Comparison of ENCODE assay signal across 9 mouse cellular contexts in the genomic region with DNA sequence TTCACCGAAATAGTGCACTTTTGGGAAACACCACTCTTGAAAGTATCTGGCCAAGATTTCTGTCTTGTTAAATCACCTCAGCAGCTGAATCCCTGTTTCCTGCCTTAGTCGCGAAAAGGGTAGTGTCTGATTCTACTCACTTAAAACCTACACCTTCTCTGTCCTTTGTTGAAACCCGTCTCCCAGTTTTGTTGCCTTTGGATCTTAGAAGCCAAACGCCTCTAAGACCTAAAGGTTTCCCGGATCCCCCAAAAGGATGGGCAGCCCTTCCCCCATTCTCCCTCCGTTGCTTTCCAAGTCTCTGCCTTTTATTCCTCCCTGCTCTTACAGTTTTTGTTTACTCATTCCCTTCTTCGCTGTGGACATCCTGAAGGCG. TPM values are rescaled to one million over a fixed set of nuclear protein-coding genes. Genes with fewer than 3 reads are reported as not detected.
DNase-seq lines count a peak whose midpoint lies in the region; ATAC-seq lines count a peak whose summit lies in the region.
"Had no signal": no experiment of that assay in that cellular context is flagged by ENCODE, and none has a peak within 500 bp of the region (broad histone marks: within the 10 kb centered on the region; RNA-seq: fewer than 3 reads in every experiment).

No protein-coding gene starts in this region.

- H3K9ac ChIP-seq in hindbrain, embryonic 16.5 days (ENCODE audit: low read depth, low read length): no peak overlapping the region
- no peak overlapping the region for H3K9ac ChIP-seq in forebrain, embryonic 14.5 days (ENCODE audit: low read length)
- no peak overlapping the region for H3K9ac ChIP-seq in midbrain, embryonic 12.5 days (replicated peaks)
- H3K9ac ChIP-seq: embryonic facial prominence, embryonic 15.5 days had no signal

- H3K4me1 ChIP-seq in hindbrain, embryonic 10.5 days (replicated peaks): peaks cover 48% of the 10 kb centered on the region
- peaks cover 12% of the 10 kb centered on the region for H3K4me1 ChIP-seq in hindbrain, embryonic 16.5 days (ENCODE audit: control insufficient read depth, insufficient read depth, low read depth, low read length)
- no peaks in the 10 kb centered on the region for H3K4me1 ChIP-seq in brown adipose tissue, adult 24 weeks (ENCODE audit: control insufficient read depth, insufficient read depth, insufficient read length, low read length)
- H3K4me1 ChIP-seq in forebrain, embryonic 14.5 days (ENCODE audit: control insufficient read depth, insufficient read depth, low read length): 0 out of 2 replicates have a peak, but pooled peaks cover 2% of the 10 kb centered on the region
- peaks cover 28% of the 10 kb centered on the region for H3K4me1 ChIP-seq in midbrain, embryonic 12.5 days

- ATAC-seq in hindbrain, embryonic 16.5 days: no peak
- no peak for ATAC-seq in forebrain, embryonic 14.5 days
- ATAC-seq in midbrain, embryonic 12.5 days (ENCODE audit: low FRiP score, low read depth): no peak

- peak overlapping the region; percentile 56; the same call in 1 of the 2 replicates for H3K4me3 ChIP-seq in hindbrain, embryonic 10.5 days
- no peak overlapping the region for H3K4me3 ChIP-seq in hindbrain, embryonic 16.5 days (ENCODE audit: low read length)
- H3K4me3 ChIP-seq in brown adipose tissue, adult 24 weeks (ENCODE audit: insufficient read depth, low read depth, low read length): peak overlapping the region; percentile 67; the same call in 1 of the 2 replicates
- H3K4me3 ChIP-seq in forebrain, embryonic 14.5 days (ENCODE audit: low read depth, low read length): no peak overlapping the region
- H3K4me3 ChIP-seq in midbrain, embryonic 12.5 days: peak overlapping the region; percentile 48; the same call in 1 of the 2 replicates

- WGBS in hindbrain, embryonic 10.5 days: 5% methylated on average over 9 of the region's 9 CpGs
- WGBS in hindbrain, embryonic 16.5 days: 9% methylated on average over 9 of the region's 9 CpGs
- 14% methylated on average over 9 of the region's 9 CpGs for WGBS in forebrain, embryonic 14.5 days
- 7% methylated on average over 9 of the region's 9 CpGs for WGBS in midbrain, embryonic 12.5 days

- H3K36me3 ChIP-seq in hindbrain, embryonic 10.5 days: no peaks in the 10 kb centered on the region
- no peaks in the 10 kb centered on the region for H3K36me3 ChIP-seq in hindbrain, embryonic 16.5 days (ENCODE audit: control insufficient read depth, insufficient read depth, low read length)
- no peaks in the 10 kb centered on the region for H3K36me3 ChIP-seq in forebrain, embryonic 14.5 days (ENCODE audit: control insufficient read depth, insufficient read depth, low read length)
- H3K36me3 ChIP-seq in midbrain, embryonic 12.5 days: no peaks in the 10 kb centered on the region
- H3K36me3 ChIP-seq: embryonic facial prominence, embryonic 15.5 days had no signal

- DNase-seq in hindbrain, embryonic 10.5 days (ENCODE audit: low spot score): no peak
- no peak for DNase-seq in forebrain, embryonic 14.5 days (ENCODE audit: low spot score)
- no peak for DNase-seq in cerebellum, adult 11-12 months
- DNase-seq in right cerebral cortex, postnatal 25 days: no peak

- no peaks in the 10 kb centered on the region for H3K9me3 ChIP-seq in hindbrain, embryonic 10.5 days
- H3K9me3 ChIP-seq in hindbrain, embryonic 16.5 days (ENCODE audit: control insufficient read depth, low read length): no peaks in the 10 kb centered on the region
- no peaks in the 10 kb centered on the region for H3K9me3 ChIP-seq in forebrain, embryonic 14.5 days (replicated peaks; ENCODE audit: control insufficient read depth, low read length)
- no peaks in the 10 kb centered on the region for H3K9me3 ChIP-seq in midbrain, embryonic 12.5 days
- H3K9me3 ChIP-seq: embryonic facial prominence, embryonic 15.5 days had no signal

- peaks cover 80% of the 10 kb centered on the region for H3K27me3 ChIP-seq in hindbrain, embryonic 10.5 days (ENCODE audit: insufficient read depth, poor library complexity, severe bottlenecking)
- peaks cover 30% of the 10 kb centered on the region for H3K27me3 ChIP-seq in hindbrain, embryonic 16.5 days (replicated peaks; ENCODE audit: control insufficient read depth, insufficient read depth, low read length)
- H3K27me3 ChIP-seq in forebrain, embryonic 14.5 days (replicated peaks; ENCODE audit: control insufficient read depth, insufficient read depth, low read length): peaks cover 42% of the 10 kb centered on the region
- H3K27me3 ChIP-seq in midbrain, embryonic 12.5 days: peaks cover 59% of the 10 kb centered on the region

- no peak overlapping the region; the same call in 1 of the 2 replicates for H3K4me2 ChIP-seq in hindbrain, embryonic 16.5 days (ENCODE audit: low read length)
- H3K4me2 ChIP-seq in forebrain, embryonic 14.5 days (ENCODE audit: low read length): peak overlapping the region; percentile 49
- H3K4me2 ChIP-seq in midbrain, embryonic 12.5 days (replicated peaks): peak overlapping the region; percentile 84

- H3K27ac ChIP-seq in hindbrain, embryonic 10.5 days: 0 out of 2 replicates have a peak overlapping the region, but pooled peaks have one; percentile 81
- no peak overlapping the region for H3K27ac ChIP-seq in hindbrain, embryonic 16.5 days (ENCODE audit: low read depth, low read length)
- H3K27ac ChIP-seq in brown adipose tissue, adult 24 weeks (replicated peaks; ENCODE audit: low read depth, low read length): no peak overlapping the region
- H3K27ac ChIP-seq in forebrain, embryonic 14.5 days (ENCODE audit: low read depth, low read length): no peak overlapping the region
- no peak overlapping the region for H3K27ac ChIP-seq in midbrain, embryonic 12.5 days (replicated peaks)
- H3K27ac ChIP-seq: embryonic facial prominence, embryonic 15.5 days; layer of hippocampus, adult 2 months had no signal

RNA-seq across cellular contexts. Expression of gene Mecom, which starts 32.0 kb away (rescaled TPM):
- 25.8 and 26.7 TPM in 2 replicates for polyA plus RNA-seq in hindbrain, embryonic 10.5 days (2016; fragmentation: Nextera tagmentation; extraction: Ambion mirVana)
- 7.0 and 7.9 TPM in 2 replicates for polyA plus RNA-seq in hindbrain, embryonic 16.5 days (2015; fragmentation: Nextera tagmentation; extraction: Ambion mirVana)
- 6.1 and 9.2 TPM in 2 replicates for polyA plus RNA-seq in brown adipose tissue, adult 24 weeks (2012; ENCODE audit: insufficient read depth, insufficient read length, missing spikeins)
- polyA plus RNA-seq in forebrain, embryonic 14.5 days (2014; fragmentation: Nextera tagmentation; extraction: Ambion mirVana): 3.2 and 4.0 TPM in 2 replicates
- 25.9 and 33.2 TPM in 2 replicates for polyA plus RNA-seq in midbrain, embryonic 12.5 days (2016; fragmentation: Nextera tagmentation; extraction: Ambion mirVana)

Comparison
In these comparisons a context has a peak if more than half of its experiments do, and no peak if none do; other contexts are left out.
1. H3K4me3 ChIP-seq: peak in hindbrain, embryonic 10.5 days (single experiment), brown adipose tissue, adult 24 weeks (single experiment) and midbrain, embryonic 12.5 days (single experiment); none in hindbrain, embryonic 16.5 days (single experiment) and forebrain, embryonic 14.5 days (single experiment).